Mouse (Mus musculus) R1 (cell line): ENCODE results near the gene Tdp1.
A peak's percentile ranks its signal among the peaks of the same experiment; 100 is the strongest.

Experiments used
- DNase-seq: peaks from one replicate; pipeline ENCODE4 v3.0.0-alpha.2; 2018; ENCODE audit warnings: low read depth, low spot score

Gene Tdp1

GRCm38 (mm10) chr12:99884269-99885261 lies at the start of gene Tdp1, which contains the start of gene Efcab11:
Tdp1 (plus strand) TSS chr12:99884517.
Efcab11 (minus strand) TSS chr12:99884439.
- DNase-seq, result peak; percentile 95

DNA sequence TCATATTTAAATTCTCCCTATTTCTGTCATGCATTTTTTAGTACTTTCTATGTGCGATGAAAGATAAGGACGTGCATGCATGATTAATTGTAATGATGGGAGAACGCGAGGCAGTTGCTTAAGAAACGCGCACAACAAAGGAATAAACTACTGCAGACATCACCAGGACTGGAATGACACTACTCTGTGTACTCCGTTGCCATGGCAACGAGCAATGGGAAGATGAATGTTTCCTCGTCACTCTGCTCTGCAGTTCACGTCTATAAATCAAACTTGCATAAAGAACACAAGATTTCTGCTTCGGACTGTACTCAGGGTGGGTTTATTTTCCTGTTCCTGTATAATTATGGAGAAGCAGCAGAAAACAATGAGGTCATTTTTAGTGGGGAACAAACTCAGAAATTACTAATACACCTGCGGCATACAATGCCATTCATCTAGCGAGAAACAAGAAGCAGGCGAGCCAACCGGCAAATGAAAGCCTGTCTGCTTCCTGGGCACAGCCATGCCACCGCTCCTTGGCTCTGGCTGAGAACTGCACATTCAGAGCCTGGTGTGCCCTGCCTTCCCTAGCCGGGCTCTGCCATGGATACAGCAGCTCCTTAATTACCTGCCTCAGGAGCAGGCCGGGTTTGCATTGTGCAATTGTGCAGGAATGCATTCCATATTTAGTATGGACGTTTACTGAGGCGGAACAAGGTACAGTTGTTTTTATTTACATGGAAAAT lies 47.7 kb upstream of the Tdp1 start:
- peak; percentile 65 for DNase-seq

GRCm38 (mm10) chr12:99837528-99837927 lies 46.8 kb upstream of the Tdp1 start:
- DNase-seq, result no peak

DNA sequence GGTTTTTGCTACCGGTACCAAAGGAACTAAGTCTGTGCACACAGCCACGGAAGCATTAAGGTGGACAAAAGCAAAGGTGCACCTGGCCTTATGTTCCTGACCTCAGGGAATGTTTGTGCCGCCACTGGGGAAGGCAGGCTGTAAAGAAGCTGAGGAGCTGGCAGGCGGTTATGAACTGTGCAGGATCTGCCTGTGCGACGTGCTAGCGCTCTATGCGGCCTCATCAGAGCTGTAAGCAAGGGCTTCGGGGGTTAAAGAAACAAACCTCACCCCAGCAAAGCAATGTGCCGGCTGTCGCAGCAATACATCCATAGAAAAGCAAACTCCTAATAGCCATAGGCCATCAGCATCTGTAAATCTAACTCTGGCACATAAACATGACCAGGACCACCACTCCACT lies 46.2 kb upstream of the Tdp1 start:
- DNase-seq, result no peak

DNA sequence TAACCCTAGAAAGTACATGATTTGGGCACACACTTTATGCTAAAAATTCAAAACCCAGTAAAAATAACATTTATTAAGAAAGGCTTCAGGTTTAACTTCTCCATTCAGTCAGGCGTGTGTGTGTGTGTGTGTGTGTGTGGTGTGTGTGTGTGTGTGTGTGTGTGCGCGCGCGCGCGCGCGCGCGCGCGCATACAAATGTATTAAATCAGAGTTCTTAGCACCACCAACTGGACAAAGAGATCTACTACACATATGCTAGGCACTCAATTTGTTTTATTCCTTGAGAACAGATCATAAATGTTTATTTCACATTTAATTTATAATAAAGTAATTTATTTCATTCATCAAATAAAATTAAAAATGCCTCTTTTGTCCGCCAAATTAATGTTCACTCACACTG lies 45.6 kb upstream of the Tdp1 start:
- DNase-seq, result no peak

DNA sequence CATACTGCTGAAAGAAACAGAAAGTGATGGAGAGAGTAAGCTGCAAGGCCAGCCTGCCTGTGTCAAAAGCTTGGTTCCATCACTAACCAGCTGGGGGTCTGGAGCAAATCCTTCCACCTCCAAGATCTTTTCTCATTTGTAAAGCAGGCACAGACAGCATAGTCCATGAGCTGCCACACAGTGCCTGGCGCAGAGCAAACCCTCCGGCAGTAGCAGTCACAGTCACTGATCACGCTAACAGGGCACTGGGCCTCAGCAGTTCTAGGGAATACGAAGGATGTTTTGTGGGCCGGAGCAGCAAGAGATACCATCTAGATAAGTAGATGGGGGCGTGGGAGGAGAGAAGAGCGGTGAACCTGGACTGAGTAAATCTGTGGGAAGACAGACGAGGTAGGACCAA lies 39.4 kb upstream of the Tdp1 start:
- DNase-seq, result no peak

DNA sequence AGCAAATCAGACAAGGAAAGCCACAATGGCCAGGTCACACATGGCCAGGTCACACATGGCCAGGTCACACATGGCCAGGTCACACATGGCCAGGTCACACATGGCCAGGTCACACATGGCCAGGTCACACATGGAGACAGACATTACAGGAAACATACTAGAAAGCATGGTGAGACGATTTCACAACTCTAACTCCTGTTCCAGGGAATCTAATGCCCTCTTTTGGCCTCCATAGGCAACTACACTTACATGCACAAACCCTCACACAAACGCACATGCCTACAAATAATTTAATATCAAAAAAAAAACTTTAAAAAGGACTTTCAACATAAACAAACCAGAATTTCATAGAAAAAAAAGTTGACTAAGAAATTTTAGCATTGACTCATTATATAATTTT lies 34.3 kb upstream of the Tdp1 start:
- peak; percentile 17 for DNase-seq

DNA sequence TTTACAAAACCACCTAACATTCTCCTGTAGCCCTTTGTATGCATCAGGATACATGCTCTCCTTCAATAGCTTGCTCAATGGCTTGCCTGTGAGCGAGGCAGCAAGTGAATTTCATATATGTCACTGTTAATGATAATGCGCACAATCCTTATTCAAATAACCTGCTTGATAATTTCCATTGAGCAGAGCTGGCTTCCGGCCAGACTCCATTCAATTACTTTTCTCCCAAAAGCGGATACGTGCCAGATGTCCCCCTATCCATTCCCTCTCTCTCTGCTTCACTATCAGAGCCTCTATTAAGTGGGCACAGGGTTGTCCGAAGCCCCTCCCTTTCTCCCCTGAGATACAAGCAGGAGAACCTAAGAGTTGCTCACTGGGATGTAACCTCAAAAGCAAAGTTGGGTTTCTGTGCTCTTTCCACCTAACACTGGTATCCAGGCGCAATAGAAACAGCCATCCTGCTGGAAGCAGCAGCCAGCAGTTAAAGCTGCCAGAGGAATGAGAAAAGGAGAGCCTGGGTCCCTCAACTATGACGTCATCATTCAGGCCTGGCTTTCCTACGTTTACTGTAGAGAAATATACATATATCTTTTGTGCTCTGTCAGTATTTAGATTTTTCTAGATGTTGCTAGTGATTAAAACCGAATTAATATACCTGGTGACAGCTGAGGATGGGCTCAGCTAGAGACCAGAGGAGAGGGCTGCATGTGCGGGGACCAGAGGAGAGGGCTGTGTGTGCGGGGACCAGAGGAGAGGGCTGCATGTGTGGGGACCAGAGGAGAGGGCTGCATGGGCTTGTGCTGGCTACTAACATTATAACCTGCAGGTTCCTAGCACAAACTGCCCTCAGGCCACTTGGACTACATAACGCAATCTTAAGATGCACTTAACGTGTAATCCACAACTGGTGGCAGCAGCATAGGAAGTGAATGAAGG lies 30.7 kb upstream of the Tdp1 start:
- DNase-seq, result no peak

DNA sequence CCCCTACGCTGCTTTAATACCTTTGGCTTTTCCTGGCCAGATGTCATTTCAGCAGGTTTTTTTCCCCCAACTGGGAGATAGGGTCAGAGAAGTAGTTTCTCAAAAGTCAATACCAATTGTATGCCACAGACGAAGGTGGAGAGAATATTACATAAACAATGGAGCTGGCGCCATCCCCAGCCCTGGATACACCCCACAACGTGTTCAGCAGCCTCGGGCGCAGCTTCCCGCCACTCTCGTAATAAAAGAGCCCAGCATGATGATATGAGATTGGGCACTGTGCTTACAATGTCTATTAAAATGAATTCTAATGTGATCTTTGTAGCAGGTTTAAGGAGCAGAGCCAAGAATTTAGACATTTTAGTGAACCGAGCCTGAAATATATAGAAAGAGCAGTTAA lies 28.3 kb upstream of the Tdp1 start:
- no peak for DNase-seq

DNA sequence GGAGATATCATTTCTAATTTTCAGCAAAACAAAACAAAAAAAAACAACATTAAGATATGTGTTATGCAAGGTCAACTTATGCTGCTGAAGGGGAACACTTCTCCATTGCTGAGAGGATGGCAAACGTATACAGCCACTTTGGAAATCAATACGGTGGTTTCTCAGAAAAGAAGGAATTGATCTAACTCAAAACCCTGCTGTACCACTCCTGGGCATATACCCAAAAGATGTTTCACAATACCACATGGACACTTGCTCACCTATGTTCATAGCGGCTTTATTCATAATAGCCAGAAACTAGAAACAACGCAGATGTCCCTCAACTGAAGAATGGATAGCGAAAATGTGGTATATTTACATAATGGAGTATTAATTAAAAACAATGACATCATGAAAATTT lies 25.7 kb upstream of the Tdp1 start:
- DNase-seq, result no peak

DNA sequence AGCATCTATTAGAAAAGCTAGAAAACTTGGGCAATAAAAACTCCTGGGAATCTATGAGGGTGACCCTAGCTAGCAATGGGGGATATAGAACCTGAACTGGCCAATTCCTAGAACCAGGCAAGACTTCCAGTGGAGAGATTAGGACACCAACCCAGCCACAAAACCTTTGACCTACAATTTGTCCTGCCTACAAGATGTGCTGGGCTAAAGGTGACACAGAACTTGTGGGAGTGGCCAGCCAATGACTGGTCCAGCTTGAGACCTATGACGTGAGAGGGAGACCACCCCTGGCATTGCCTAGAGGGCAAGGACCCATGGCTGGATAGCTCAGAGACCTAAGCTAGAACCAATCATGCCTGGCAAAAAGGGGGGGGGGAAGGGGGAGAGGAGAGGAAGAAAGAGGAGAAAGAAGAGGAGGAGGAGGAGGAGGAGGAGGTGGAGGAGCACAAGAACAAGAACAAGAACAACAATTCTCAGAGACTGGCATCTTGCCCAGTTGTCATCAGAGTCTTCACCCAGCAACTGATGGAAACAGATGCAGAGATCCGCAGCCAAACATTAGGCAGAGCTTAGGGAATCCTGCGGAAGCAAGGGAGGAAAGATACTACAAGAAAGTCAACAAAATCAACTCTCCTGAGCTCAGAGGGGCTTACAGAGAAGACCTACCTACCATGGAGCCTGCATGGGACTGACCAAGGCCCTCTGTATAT lies 24.8 kb upstream of the Tdp1 start:
- DNase-seq, result no peak

GRCm38 (mm10) chr12:99860981-99861380 lies 23.3 kb upstream of the Tdp1 start:
- DNase-seq, result no peak

- no peak for DNase-seq
Observed at GRCm38 (mm10) chr12:99864613-99865012, 19.7 kb upstream of the Tdp1 start.

GRCm38 (mm10) chr12:99868821-99869220 lies 15.5 kb upstream of the Tdp1 start:
- DNase-seq, result peak; percentile 53

- peak; percentile 50 for DNase-seq
Observed at GRCm38 (mm10) chr12:99873443-99873842, 10.9 kb upstream of the Tdp1 start.

- DNase-seq, result no peak
Observed at GRCm38 (mm10) chr12:99874609-99875008, 9.7 kb upstream of the Tdp1 start.

GRCm38 (mm10) chr12:99883000-99883712 lies 1.2 kb upstream of the Tdp1 start:
- peak; percentile 97 for DNase-seq

- peak; percentile 49 for DNase-seq
Observed at GRCm38 (mm10) chr12:99883713-99884105, 608 bp upstream of the Tdp1 start.

DNA sequence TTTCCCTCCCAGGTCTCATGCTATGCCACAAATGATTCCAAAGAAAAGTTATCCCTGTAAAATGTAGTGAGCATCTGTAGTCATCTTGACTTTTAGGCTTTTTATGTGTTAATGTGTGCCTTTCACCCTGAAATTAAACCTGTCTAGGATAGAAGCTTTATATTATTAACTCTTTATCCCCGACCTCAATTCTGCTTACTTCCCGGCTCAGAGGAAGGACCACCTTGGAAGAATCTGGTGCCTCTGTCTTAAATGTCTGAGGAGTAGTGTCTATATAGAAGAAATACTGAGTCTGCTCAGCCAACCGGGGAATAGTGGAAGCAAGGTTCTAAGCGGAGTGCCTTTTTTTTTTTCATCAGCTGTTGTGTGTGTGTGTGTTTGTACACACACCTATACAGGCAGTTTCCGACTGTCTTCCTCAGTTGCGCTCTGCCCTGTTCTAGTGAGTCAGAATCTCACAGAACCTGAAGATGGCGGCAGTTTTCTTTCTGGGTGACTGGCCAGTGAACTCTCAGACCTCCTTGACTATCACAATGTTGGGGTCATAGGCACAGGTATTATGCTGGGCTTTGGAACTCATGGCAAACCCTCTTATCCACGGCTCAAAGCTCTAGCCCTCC lies 1.1 kb downstream of the Tdp1 start:
- no peak for DNase-seq

- no peak for DNase-seq
Observed at GRCm38 (mm10) chr12:99897846-99898245, 13.5 kb downstream of the Tdp1 start.
